Mouse (Mus musculus): Measurements from ENCODE around the gene Rnf10.
"Not testable (repeated sequence)": the region's sequence is repeated elsewhere in the genome, so short reads cannot be mapped to it uniquely, and the experiment has no call there.

Rnf10 gene

GRCm38 (mm10) chr5:115272812-115273548 is at the start of gene Rnf10:
TSS of gene Rnf10 (minus strand) at chr5:115272898.
- DNase-seq: peak; percentile 100

DNA sequence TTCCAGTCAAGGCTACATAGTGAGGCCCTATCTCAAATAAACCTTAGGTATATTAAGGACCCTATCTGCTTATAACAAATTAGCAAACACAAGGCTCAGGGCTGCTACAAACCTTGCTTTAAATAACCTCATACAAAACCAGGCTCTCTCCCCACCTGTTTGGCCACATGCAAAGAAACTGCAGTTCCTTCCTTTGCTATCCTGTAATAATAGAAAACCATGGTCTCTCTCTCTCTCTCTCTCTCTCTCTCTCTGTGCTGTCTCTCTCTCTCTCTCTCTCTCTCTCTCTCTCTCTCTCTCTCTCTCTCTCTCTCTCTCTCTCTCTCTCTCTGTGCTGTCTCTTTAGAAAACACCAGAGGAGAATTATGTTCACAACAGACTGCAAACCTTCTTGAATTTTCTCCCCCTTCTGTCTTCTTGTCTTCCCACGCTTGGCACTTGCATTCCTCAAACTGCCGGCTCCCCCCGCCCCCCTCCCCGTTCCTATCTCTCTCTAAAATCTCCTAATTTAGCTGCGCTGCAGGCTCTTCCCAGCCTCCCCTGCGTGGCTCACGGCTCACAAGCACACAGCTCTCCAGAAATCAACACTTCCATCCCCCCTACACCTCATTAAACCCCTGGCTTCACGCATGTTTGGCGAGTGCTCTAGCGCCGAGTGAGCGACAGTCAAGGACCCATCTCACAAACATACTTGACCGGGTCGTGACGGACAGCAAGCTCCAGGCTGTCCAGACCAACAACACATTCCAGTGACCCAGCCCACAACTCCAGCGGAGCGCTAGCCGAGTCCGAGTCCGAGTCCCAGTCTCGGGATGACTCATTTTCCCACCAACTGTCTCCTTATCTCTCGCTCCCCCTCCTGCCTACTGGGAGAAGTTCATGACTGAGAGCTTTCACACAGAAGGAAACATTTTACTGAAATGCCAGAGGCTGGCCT is 46.6 kb upstream of the Rnf10 start:
- peak; percentile 63 for DNase-seq

DNA sequence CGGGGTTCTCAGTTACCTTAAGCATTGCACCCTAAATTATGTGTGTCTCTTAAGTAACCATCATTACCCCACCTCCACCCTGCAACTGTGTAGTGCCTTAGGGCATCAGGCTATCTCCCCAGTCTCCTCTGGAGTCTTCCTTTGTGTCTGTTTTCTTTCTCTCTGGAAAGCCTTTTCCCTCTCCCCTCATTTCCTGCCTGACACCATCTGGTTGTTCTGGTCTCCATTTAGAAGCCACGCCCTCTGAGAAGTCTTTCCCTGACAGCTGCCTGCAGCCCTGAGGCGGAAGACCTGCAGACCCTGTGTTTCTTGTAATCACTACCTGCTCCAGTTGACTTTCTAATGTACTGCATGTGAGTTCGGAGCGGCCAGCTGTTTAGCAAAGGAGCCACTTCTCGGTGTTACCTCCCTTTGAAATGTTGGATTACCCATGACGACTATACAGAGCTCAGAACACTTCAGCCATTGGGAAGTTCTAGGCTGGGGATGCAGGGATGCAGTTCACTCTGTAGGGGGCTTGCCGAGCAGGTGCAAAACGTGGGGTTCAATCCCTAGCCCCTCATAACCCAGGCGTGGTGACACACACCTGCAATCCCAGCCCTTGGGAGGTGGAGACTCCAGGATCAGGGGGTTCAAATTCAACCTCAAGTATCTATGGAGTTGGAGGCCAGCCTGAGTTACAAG is 45.1 kb upstream of the Rnf10 start:
- no peak for DNase-seq

GRCm38 (mm10) chr5:115316968-115317644 is 44.4 kb upstream of the Rnf10 start:
- DNase-seq: no peak

DNA sequence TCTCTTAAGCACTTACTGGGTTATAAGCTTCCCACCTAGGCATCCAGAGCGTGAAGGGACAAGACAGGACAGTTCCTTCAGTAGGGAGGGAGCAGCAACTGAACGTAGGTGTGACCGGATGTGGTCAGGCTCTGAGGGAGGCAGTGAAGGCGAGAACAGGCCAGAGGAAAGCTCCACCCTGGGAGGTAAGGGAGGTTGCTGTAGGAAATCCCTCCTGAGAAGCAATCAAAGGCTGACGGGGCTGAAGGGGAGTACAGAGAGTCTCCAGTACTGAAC is 40.9 kb upstream of the Rnf10 start:
- DNase-seq: no peak

DNA sequence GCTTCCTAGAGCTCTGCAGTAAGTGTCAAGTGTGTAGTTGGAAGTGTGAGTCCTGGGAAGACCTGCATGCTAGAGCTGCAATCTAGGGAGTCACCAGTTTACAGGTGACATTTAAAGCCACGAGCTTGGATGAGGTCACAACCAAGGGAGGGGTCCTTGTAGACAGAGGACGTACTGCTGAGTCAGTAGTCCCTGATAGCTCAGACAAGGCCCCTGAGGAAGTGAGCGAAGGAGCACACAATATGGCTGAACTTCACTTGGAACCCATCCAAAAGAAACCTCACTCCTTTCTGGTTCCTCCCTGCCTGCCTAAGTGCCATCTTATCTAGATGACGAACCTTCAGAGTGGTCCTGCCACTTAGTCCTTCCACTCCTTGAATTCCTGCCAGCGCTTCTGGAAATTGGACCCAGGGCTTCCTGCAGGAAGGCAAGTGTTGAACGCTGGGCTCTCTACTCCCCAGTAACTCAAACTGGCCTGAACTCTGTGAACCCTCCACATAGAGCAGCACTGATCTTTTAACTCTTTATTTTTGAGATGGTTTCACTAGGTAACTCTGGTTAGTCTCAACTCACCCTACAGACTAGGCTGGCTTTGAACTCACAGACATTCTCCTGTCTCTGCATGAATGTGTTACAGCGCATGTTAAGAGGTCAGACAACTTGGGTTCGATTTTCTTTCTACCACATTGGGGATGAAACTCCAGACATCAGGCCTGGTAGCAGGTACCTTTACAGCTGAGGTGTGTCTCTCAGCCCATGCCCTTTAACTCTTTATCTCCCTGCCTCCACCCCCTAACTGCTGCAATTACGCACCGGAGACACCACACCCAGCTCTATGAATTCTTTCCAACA is 40.3 kb upstream of the Rnf10 start:
- DNase-seq: no peak

- DNase-seq: no peak
These were observed 39.7 kb upstream of the Rnf10 start for GRCm38 (mm10) chr5:115312354-115312753.

- DNase-seq: not testable (repeated sequence)
These were observed 29.5 kb upstream of the Rnf10 start for GRCm38 (mm10) chr5:115302190-115302589.

DNA sequence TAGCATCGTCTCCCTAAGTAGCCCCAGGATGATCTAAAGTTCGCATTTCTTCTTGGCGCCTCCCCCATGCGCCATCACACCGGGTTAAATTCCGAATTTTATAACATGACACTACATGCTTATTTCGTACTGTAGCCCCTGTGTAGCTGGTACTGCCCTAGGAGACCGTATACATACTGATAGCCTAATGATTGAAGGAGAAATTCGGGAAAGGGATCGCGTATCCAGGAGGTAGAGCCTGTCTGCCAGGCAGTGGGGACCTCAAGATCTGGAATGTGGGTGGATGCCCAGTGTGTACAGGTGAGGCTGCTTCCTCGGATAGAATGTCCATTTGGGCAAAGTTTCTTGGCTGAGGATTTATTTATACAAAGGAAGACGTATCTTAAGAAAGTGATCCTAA is 28.9 kb upstream of the Rnf10 start:
- peak; percentile 17 for DNase-seq

DNA sequence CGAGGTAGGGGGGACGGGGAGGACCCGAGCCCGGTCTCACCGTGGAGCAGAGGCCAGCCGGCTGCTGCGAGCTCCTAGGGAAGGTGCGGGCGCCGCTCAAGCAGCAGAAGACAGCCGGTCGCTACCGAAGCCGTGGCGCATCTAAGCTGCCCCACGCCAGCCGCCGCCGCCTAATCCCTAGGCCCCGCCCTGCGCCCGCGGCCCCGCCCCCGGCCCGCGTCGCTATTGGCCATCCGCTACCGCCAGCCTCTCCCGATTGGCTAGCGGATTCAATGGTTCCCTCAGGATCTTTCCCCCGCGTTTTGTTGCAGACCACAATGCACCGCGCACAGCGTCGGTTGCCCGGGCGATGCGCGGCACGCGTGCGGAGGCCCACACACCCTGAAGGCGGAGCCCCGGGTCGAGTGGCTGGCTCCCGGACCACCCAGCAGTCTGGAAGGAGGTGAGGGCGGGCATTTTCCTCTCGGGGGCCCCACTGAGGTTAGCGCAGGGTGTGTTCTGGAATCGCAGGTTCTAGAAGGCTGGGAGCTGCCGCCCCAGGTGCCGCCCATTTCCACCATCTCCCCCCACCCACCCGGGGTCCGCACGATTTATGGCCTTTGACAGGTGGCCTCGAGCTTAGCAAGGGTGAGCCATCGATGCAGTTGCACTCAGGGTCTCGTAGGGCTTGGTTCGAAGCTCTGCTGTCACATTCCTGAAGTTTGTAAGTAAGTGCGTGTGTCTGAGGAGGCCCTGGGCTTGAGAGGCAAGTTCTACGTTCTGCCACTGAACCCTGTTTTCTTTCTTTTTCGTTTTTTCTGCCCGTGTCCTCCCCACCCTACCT is 28.3 kb upstream of the Rnf10 start, which contains the start of gene Dynll1:
Gene Dynll1 (minus strand): TSS at position 208 of the 823 bp plus-strand sequence.
- peak; percentile 100 for DNase-seq

DNA sequence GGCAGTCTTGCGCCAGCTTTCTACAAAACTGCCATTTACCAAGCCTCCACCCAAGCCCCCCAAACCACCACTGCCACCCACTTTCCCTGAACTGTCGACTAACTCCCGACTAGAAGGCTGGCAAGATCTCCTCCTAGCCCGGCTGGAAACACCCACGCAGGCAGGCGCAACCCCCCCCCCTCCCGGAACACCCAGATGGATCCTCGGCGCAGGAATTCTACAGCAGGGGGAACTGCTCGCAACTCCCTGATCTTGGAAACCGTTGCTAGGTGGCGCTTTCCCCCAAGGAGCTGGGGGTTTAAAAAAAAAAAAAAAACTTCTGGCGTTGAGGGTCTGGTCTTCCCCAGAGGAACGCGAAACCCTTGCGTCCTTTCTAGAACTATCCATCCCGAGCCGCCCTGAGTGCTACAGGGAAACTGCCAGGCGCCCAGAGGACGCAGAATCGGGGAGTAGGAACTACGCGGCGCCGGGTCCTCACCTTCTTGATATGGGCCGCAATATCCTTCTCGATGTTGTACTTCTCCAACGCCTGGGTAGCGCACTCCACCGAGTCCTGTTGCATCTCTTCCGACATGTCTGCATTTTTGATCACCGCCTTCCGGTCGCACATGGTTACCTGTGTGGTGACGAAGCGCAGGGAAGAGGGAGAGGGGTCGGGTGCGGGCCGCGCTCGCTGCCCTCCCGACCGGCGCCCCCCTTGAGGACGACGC is 27.5 kb upstream of the Rnf10 start:
- peak; percentile 72 for DNase-seq

DNA sequence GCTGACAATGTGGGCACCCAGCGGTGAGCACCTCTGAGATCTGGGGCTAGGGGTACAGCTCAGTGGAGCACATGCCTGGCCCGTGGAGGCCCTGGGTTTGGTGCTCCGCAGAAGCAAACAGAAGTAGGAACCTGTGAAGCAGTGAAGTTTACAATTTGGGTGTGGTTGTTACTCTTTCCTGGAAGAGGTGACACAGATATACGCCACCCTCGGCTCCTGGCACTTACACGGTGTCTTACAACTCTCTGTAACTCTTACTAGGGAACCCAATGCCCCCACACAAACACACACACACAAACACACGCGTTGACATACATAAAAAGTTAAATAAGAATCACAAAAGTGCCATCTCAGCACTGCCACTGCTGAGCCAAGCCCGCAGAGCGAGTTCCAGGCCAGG is 23.6 kb upstream of the Rnf10 start:
- no peak for DNase-seq

- DNase-seq: no peak
These were observed 21.5 kb upstream of the Rnf10 start for GRCm38 (mm10) chr5:115294173-115294572.

DNA sequence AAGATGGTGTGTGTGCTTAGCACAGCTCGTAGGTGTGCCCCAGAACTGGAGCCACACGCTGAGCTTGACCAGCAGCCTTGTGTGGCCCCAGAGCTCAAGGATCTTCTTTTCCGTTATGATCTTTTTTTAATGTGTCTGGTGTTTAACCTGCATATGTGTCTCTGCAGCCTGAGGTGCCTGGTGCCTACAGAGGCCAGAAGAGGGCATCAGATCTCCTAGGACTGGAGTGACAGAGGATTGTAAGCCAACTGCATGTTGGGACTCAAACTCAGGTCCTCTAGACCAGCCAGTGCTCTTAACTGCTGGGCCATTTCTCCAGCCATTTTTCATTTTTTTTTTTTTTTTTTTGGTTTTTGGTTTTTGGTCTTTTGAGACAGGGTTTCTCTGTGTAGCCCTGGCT is 12.0 kb upstream of the Rnf10 start:
- DNase-seq: no peak

DNA sequence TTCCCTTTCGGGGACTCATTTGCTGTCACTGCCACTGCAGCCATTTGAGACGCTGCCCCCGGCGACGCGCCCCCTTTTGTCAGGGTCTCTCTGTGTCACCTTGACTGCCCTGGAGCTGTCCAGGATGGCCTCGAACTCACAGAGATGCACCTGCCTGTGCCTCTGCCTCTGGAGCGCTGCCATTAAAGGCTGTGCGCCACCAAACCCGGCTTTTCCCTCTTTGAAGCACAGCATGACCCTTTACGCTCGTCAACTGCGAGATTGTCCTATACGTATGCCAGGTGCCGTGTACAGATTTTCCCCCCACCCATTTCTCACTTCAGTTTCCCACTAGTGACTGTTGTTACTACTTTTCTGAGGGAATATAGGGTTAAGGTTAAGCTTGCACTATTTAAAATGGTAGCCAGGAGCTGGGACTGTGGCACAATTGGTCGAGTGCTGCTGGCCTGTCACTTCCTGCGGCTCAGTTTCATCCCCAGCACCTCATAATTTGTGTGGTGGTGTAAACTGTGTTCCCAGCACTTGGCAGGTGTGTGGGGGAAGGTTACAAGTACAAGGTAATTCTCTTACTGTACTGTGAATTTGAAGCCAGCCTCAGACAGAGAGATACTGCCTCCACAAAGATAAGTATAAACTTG is 7.5 kb upstream of the Rnf10 start:
- DNase-seq: no peak

- peak; percentile 92 for DNase-seq
These were observed 6.7 kb upstream of the Rnf10 start, which contains the start of gene Coq5 for GRCm38 (mm10) chr5:115279226-115280049. TSS of gene Coq5 (plus strand) at chr5:115279666.

- DNase-seq: no peak
These were observed 6.1 kb upstream of the Rnf10 start for GRCm38 (mm10) chr5:115278785-115279184.

DNA sequence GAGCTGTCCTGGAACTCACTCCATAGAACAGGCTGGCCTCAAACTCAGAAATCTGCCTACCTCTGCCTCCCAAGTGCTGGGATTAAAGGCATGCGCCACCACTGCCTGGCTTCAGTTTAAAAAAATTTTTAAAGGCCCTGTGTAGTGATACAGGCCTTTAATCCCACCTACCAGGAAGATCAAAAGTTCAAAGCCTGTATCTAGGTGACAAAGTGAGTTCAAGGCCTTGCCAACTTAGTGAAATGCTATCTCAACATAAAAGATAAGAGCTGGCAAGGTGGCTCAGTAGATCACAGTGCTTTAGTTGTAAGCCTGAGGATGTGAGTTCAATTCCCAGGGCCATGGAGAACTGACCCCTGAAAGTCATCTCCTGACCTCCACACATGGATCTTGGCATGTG is 5.4 kb upstream of the Rnf10 start:
- DNase-seq: no peak

GRCm38 (mm10) chr5:115275998-115276397 is 3.3 kb upstream of the Rnf10 start:
- DNase-seq: no peak
